Mouse (Mus musculus): ENCODE measurements around the gene Rnase11.
"Not testable (repeated sequence)": the region's sequence is repeated elsewhere in the genome, so short reads cannot be mapped to it uniquely, and the experiment has no call there.

The Rnase11 gene

DNA sequence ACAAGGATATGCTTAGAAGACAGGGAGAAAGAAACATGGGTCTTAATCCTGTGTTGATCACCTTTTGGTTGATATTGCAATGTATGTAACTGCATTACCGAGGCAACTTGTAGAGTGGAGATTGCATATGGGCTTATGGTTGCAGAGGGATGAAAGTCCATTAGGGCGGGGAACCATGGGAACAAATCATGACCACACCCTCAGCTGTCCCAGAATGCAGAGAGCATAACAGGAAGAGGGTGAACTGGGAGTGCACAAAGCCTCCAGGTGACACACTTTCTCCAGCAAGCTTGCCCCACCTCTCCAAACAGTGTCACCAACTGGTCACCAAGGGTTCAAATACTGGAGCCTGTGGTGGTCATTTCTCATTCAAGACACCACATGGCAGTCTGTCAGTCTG is 31.1 kb upstream of the Rnase11 start:
- no peak for DNase-seq (ENCODE audit: low read depth, low spot score)

DNA sequence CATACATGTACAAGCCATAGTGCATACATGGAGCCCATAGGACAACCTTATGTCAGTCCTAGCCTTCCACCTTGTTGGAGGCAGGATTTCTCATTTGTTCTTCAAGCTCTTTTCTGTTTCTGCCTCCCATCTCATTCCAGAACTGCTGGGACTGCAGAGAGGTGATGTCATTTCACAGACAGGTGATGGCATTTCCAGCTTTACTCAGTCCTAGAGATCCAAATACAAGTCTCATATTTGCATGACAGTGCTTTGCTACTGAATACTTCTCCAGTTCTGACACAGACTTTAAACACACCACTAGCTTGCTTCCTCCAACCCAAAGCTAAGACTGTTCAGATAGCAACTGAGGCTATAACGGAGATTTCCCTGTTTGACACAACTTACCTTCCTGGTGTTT is 29.2 kb upstream of the Rnase11 start:
- no peak for DNase-seq (ENCODE audit: low read depth, low spot score)

DNA sequence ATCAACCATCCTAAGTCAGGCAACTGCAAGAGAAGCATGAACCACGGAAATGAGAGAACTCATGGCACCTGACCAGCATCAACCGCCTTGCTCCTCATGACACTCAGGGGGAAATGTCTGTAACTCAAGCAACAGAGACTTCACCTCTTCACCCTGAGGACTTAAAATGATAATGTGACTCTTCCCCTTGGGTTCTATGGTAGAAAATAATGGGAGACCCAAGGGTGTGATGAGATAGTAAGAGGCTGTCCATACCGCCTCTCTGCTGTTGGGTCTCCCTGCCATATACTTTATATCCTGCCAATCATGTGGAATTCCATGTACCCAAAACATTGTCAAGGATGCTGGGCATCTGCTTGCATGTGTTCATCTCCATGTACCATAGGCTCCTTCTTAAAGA is 24.4 kb upstream of the Rnase11 start, which contains the start of gene Olfr750:
Olfr750 (minus strand) TSS at position 101 of the 400 bp plus-strand sequence.
- no peak for DNase-seq (ENCODE audit: low read depth, low spot score)

DNA sequence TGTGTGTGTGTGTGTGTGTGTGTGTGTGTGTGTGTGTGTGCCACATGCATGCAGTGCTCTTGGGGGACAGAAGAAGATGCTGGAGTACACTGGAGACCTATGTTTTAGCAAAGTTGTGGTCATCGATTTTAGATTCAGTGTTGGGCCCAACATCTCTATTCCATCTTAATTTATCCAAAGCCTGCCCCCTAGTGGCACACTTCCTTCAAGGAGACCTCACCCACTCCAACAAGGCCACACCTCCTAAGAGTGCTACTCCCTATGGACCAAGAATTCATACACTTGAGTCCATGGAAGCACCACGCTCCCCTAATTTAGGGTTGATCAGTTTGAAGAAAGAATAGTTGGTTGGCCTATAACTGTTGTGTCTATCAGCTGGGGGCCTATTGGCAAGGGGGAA is 19.7 kb upstream of the Rnase11 start:
- DNase-seq (ENCODE audit: low read depth, low spot score), result no peak

DNA sequence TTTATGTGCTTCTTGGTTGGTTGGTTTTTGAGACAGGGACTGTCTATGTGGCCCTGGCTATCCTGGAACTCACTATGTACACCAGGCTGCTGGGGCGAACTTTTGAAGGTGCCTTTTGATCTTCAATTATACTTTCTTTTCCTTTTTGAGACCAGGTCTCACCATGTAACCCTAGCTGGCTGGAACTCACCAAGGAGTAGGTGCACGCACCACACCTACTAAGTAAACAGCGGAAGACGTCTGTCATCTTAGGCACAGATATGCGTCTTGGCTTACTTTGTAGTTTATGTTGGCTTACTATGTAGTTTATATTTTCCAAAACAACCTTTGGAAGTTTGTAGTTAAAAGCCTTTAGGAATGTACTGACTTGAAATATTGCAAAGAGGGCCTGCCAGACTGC is 19.0 kb upstream of the Rnase11 start:
- no peak for DNase-seq (ENCODE audit: low read depth, low spot score)

GRCm38 (mm10) chr14:51060761-51061160 is 10.8 kb upstream of the Rnase11 start:
- DNase-seq (ENCODE audit: low read depth, low spot score), result no peak

GRCm38 (mm10) chr14:51057401-51057831 is 7.5 kb upstream of the Rnase11 start, which contains the start of gene Rnase12:
TSS of gene Rnase12 (minus strand) at chr14:51057661.
- no peak for DNase-seq (ENCODE audit: low read depth, low spot score)

DNA sequence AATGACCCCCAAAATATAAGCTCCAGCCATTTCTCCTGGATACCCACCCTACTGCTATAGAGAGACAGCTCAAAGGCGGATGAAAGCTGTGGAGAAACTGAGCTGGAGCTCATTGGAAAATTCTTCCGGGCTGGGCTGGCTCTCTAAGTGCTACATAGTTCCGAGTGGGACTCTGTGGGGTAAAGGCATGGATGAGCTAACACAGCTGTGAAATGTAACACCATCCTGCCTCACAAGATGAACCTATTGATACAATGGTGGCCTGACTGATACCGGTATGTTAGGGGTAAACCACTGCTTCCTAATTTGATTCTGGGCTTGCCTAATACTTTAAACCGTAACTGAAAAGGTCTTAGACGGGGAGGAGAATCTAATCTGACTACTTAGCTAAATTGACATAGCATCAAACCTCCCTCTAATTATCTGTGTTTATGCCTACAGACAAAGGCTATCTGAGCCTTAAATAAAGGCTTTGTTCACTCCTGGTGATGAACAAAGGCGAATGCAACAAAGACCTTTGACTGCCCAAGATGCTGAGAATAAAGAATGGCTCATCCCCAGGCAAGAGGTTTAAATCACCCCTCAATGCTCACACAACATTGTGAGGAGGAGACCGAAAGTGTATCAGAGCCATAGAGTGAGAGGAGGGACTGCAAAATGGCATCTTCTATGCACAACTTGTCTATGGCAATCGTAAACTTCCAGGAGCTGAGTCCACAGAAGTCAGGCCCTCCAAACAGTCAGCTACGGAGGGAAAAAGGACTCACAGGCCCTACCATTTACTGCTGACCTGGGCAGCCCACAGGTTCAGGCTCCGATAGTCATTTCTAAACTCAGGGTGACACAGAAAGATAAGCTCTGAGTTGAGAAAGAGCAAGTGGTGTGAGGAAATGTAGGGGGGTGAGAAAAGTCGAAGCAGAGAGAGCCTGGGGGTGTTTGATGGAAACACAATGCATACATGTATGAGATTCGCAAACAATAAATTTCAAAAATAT is 4.6 kb upstream of the Rnase11 start:
- DNase-seq (ENCODE audit: low read depth, low spot score), result no peak

DNA sequence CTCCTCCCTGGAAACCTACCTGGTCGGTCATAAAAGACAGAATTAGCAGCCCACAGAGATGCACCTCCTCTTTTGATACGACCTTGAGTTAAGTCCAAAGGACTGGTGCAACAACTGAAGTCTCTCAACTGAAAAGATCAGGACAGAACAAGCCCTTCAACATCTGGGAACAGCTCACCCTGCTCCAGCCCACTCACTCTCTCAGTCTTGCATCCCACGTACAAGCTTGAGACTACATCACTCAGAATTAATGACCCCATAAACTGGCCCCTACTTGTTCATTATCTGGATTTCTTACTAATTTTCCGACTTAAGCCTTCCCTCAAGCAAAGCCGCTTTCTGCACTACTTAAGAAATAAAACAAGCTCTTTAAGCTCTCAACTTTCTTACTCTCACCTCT is 3.2 kb upstream of the Rnase11 start:
- DNase-seq (ENCODE audit: low read depth, low spot score), result no peak

DNA sequence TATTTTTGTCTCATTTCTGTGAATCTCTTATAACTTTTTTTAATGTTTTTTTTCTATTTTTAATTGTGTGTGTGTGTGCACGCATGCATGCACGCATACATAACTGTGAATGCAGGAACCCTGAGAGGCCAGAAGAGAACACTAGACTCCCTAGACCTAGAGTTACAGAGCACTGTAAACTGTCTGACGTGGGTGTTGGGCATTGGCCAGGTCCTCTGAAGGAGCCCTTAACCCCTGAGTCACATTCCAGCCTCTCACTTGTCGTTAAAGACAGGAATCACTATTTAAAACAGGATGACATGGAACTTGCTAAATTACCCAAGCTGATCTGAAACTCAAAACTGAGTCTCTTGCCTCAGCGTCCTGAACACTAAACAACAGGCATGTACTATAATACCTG is 2.0 kb upstream of the Rnase11 start:
- no peak for DNase-seq (ENCODE audit: low read depth, low spot score)

DNA sequence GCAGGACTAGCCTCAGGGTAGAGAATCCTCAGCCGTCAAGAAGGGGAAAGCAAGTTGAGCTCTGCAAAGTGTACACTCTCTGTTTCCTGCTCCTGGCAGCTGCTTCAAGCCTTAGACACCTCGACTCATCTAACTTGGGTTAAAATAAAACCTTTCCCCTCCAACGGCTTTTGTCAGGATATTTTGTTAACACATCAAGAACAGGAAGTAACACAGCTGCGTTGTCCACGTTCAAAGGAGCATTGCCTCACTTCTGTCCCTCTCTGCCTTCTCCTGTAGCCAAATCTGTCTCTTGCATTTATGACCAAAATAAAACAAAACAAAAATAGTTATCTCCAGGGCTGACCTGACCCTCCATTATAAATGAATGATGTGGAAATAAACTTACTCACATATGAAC is 2.1 kb downstream of the Rnase11 start:
- no peak for DNase-seq (ENCODE audit: low read depth, low spot score)

GRCm38 (mm10) chr14:51041769-51042168 is 8.2 kb downstream of the Rnase11 start, which contains the start of gene Rnase9:
TSS of gene Rnase9 (minus strand) at chr14:51041869.
- DNase-seq (ENCODE audit: low read depth, low spot score), result no peak

GRCm38 (mm10) chr14:51036214-51036613 is 13.7 kb downstream of the Rnase11 start:
- DNase-seq (ENCODE audit: low read depth, low spot score), result no peak

DNA sequence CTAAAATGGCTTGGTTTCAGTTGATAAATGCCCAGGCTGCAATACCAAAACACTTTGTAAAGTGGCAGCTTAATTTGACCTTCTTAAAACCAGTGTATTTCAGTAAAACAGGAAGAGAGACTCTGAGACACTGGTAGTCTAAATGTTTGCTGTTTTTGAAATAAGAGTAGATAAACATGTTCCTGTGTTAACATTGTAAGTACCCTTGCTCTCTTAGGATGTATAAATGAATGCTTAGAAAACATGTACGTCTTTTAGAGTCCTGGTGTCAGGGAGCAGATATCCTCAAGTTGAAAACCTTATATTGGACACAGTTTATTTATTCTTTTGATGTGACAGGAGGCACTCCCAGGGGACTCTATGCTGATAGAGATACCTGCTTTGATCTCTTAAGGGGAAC is 14.8 kb downstream of the Rnase11 start:
- DNase-seq (ENCODE audit: low read depth, low spot score), result no peak

- no peak for DNase-seq (ENCODE audit: low read depth, low spot score)
These were observed 22.4 kb downstream of the Rnase11 start for GRCm38 (mm10) chr14:51027387-51028155.

DNA sequence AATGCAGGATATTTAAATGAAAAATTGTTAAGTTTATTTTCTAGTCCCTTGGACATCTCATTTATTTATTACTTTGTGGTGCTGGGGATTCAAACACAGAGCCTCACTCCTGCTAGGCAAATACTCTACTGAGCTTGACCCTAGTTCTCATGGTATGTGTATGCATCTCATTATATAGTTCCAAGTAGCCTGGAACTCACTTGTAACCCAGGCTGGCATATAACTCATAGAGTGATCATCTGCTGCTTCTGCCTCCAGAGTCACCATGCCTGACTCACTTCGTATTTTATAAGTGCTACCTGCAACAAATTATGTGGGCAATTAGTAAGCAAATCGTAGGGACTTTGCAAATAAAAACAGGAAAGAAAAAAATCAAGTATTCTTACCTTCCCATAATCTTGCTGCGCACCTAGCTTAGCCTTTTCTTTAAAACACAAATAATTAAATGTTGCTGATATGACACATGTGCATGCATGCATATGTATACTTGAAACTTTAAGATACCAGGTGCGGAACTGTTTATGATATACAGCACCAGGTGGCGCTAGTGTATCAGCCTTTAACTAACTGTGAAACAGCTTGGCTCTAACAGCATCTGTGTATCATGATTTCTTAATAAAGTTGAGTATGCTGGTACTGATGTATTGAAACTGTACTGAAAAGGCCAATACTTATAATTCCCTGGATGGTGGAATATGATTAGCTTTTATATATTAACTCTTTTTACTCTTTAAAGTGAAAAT is 23.4 kb downstream of the Rnase11 start:
- peak; percentile 63 for DNase-seq (ENCODE audit: low read depth, low spot score)

- DNase-seq (ENCODE audit: low read depth, low spot score), result no peak
These were observed 25.1 kb downstream of the Rnase11 start for GRCm38 (mm10) chr14:51024820-51025219.

DNA sequence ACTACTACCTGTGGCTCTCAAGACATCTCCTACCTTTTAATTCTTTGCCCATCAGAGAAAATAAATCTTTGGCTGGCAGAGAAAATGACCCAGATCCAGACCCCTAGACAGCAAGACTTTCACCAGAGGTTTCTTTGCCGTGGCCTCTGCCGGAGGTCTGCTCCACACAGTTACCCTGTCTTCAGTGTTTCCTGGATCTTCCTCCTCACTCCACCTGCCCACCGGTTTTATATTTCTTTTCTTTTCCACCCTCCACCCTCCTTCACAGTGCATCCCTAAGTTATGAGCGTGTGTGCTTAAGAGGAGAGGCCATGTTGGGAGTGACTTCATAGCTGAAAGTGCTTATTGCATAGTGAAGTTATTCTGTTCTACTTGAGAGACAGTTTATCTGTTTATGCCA is 26.5 kb downstream of the Rnase11 start:
- DNase-seq (ENCODE audit: low read depth, low spot score), result no peak

DNA sequence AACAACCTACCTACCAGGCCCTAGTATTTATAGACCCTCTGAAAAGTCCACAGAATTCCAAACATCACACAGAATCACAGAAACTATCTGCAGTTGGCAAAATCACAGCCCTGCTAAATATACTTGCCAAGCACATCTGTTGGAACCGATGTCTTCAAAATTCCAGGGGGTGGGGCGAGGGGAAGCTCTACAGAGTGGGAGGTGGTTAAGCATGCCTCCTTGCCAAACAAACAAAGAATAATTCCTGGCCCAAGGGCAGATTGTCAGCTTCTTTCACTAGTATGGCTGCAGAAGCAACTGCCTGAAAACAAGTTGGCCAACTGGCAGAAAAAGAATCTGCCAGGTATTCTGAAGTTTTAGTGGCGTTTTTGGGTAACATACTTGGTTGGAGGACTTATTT is 32.7 kb downstream of the Rnase11 start:
- DNase-seq (ENCODE audit: low read depth, low spot score), result no peak

DNA sequence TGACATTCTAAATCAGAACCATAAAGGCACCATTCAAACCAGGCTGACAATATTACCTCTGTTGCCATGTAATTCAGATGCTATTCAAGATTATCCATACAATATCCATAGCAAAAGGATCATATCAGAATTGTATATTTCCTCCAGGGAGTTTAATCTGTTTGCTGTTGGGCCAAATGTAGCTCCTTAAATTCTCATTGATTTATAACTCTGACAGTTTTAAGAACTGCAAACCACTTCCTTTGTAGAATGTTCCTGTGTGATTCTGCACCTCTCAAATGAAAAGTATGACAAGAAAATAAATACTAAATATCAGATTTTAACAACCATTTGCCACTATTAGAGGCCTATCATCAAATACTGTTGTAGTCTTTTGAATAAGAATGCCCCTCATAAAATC is 34.2 kb downstream of the Rnase11 start:
- no peak for DNase-seq (ENCODE audit: low read depth, low spot score)

GRCm38 (mm10) chr14:51014724-51015123 is 35.2 kb downstream of the Rnase11 start:
- not testable (repeated sequence) for DNase-seq (ENCODE audit: low read depth, low spot score)

DNA sequence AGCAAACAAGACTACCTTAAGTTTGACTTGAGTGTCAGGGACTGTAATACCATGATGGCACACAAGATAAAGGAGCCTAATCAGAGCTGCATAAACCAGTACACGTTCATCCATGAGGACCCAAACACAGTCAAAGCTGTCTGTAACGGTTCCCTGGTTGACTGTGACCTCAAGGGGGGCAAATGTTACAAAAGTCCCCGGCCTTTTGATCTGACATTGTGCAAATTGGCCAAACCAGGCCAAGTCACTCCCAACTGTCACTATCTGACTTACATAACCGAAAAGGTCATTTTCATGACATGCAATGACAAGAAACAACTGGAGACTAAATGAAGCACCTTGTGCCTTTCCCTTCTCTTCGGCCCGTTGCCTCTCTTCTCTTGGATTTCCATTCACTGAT is 40.4 kb downstream of the Rnase11 start:
- DNase-seq (ENCODE audit: low read depth, low spot score), result no peak

Measured in telencephalon, adult 2 months (tissue).